Mouse (Mus musculus) olfactory bulb, adult 2 months (tissue): ENCODE measurements around the gene Lcn5. TPM values are rescaled to one million over a fixed set of nuclear protein-coding genes. Genes with fewer than 3 reads are reported as not detected.

ENCODE experiments used
- H3K27ac ChIP-seq: fragments of 200-500 bp; 2 replicates; pipeline ENCODE4 v1.5.1; 2012; ENCODE audit warnings: low read depth, low read length; ENCODE audit not compliant: insufficient read depth
- H3K4me1 ChIP-seq: fragments of 200-500 bp; 2 replicates; pipeline ENCODE4 v1.6.1; 2012; ENCODE audit warnings: low read length; ENCODE audit not compliant: control insufficient read depth, insufficient read depth
- H3K4me3 ChIP-seq: fragments of 200-500 bp; 2 replicates; pipeline ENCODE4 v1.5.1; 2012; ENCODE audit warnings: mild to moderate bottlenecking, low read depth, low read length, moderate library complexity; ENCODE audit not compliant: insufficient read depth
- CTCF ChIP-seq: fragments of 200-500 bp; IDR thresholded peaks from 2 replicates; pipeline ENCODE4 v1.5.1; 2012; ENCODE audit warnings: low read depth, mild to moderate bottlenecking, low read length, moderate library complexity; ENCODE audit not compliant: insufficient read depth
- POLR2A ChIP-seq: fragments of 200-500 bp; IDR thresholded peaks from 2 replicates; pipeline ENCODE4 v1.6.1; 2012; ENCODE audit warnings: mild to moderate bottlenecking, low read depth, low read length, moderate library complexity; ENCODE audit not compliant: insufficient read depth
- WGBS: fragments of 180-500 bp; shearing (Covaris S2); methylation state at CpG from one replicate; pipeline ENCODE4 v1.1.7; 2018; 5-methylcytosine and 5-hydroxymethylcytosine counted together
- polyA plus RNA-seq: library from polyadenylated mRNA; stranded (reverse); fragments of >200 nt; gene quantifications from 2 replicates; pipeline ENCODE4 v1.2.4, GENCODE M21; 2012; ENCODE audit warnings: low replicate concordance; ENCODE audit not compliant: missing spikeins, insufficient read depth, insufficient read length

Gene Lcn5
- polyA plus RNA-seq, 1 experiment, result not detected

DNA sequence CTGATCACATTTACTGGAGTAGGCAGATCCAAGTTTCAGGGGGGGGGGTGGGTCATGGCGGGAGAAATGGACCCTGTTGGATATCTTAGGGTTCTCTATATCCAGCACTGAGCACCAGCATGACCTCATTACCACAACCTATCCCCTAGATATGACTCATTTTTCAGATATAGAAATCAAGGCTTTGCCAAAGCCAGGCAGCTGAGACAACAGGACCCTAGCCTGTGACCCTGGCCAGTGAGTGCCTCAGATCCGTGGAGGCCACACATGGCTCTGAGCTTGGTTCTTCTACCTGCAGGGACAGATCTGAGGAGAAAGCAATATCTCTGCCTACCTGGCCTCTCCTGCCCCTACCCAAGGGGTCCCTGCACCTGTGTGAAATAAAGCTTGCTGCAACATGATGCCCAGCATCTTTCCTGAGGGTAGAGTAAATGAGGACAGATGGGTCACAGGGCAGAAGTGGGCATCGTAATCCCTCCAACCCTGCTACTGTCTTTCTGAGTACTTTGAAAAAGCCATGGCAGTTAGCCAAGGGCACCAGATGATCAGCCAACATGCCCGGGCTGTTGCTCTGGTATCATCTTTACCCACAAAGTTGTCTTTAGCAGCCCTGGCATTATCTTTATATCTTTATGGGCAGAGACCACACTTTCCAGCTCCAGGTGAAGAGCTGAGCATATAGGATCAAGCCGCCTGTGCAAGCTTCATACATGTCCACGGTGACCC, 3.7 kb downstream of the Lcn5 start:
- 75% methylated on average over 6 of the region's 6 CpGs for WGBS
- TF ChIP-seq POLR2A, result no peak
- TF ChIP-seq CTCF, result no peak
- H3K4me3 ChIP-seq, result no peak overlapping the region
- no peaks in the 10 kb centered on the region for H3K4me1 ChIP-seq
- no peak overlapping the region for H3K27ac ChIP-seq

DNA sequence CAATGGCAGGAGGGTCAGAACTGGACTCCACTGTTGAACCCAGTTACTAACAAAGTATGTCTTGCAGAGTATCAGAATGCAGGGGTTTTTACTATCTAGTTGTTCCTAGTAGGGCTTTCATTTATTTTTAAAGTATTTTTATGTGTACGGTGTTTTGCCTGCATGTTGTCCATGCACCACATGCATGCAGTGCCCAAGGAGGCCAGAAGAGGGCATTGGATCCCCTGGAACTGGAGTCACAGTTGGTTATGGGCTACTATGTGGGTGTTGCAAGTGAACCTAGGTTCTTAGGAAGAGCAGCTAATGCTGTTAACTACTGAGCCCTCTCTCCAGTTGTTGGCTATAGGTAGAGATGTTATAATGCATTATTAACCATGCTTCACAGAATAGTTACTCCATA, 5.8 kb downstream of the Lcn5 start:
- Histone ChIP-seq H3K4me1 (no peaks in the 10 kb centered on the region), H3K27ac (no peak overlapping the region), H3K4me3 (no peak overlapping the region)
- peak; percentile 29; the same call in 1 of the 2 replicates for TF ChIP-seq CTCF
- no peak for TF ChIP-seq POLR2A
- WGBS, result 37% methylated on average over 1 of the region's 1 CpGs

DNA sequence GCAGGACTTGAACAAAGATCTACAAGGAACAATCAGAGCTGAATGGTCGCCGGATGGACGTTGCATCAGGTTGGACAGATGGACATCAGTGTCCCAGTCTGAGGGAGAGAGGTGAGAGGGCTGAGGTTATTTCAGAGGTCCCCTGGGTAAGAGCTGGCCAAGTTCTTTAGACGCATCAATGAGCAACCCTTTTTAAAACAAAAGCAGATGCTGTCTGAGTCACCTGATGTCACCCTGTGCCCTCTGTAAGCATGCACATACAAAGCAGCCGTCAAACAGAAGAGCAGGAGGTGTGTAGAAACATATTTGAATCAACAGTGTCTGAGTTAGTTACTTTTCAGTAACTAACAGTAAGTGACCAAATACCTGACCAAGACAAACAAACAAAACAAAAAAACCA, 6.4 kb downstream of the Lcn5 start:
- TF ChIP-seq CTCF, result no peak
- no peak for TF ChIP-seq POLR2A
- Histone ChIP-seq H3K4me3 (no peak overlapping the region), H3K27ac (no peak overlapping the region), H3K4me1 (no peaks in the 10 kb centered on the region)
- 87% methylated on average over 5 of the region's 5 CpGs for WGBS

DNA sequence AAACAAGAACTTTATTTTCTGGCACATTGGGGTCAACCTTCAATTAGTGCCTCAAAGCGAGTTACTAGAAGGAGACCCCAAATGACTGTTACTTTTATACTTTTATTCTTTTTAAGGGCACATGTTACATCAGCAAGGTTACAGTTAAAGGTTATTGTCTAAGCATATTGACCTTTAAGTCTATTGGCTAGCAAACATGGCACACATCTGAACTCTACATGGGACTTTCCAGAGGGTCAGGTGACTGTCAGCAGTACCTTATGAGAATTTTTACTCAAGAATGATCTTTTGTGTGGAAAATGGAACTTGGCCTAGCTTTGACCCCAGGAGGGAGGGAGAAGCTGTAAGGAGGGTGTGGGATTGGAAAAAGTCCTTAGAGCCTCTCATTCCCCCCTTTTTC, 8.8 kb downstream of the Lcn5 start:
- 63% methylated on average over 1 of the region's 1 CpGs for WGBS

DNA sequence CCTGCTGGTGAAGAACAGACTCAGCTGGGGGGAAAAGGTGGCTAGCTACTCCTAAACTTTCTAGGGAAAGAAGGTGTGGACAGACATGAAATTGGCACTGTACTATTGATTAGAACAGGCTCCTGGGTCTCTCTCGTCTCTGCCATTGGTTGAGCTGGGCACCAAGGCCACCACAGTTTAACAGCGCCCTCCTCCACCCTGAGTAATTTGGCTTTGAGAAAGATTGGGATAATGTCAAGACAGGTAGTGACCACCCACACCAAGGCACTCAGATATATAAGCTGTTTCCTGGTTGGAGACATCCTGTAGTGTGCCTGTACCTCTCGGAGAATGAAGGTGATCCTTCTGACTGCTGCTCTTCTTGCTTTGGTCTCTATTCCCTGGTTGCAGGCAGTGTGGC, 18.7 kb downstream of the Lcn5 start, which contains the start of gene Lcn6:
Gene Lcn6 (plus strand): TSS at position 301 of the 400 bp plus-strand sequence.
- H3K4me3 ChIP-seq, result no peak within 1 kb of the TSS
- WGBS, result 92% methylated on average over 3 of the region's 3 CpGs
- TF ChIP-seq POLR2A (no peak), CTCF (no peak)
- no peaks in the 10 kb centered on the region for H3K4me1 ChIP-seq
- H3K27ac ChIP-seq, result no peak within 1 kb of the TSS

More for the DNA sequence above, 8.8 kb downstream of the Lcn5 start:
- H3K4me1 ChIP-seq, result no peaks in the 10 kb centered on the region
- no peak for TF ChIP-seq POLR2A
- no peak for TF ChIP-seq CTCF
- no peak overlapping the region for H3K27ac ChIP-seq
- no peak overlapping the region for H3K4me3 ChIP-seq

DNA sequence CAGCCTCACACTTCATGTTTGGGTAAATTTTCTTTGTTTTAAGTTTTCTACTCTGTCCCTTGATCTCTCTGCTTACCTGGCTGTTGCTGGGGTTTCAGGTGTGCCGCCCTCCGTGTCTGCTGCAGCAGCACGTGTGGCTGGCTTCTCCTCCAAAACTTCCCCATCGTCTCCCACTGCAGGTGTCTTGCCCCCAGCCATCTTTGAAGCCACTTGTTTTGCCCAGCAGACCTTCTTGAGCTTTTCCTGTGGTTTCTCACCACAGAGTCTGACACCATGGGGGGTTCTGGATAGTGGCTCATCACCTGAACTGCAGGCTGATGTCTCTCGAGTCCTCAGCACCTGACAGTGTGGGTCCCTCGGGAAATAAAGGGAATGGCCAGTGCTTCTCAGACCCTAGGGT, 21.8 kb downstream of the Lcn5 start:
- Histone ChIP-seq H3K27ac (no peak overlapping the region), H3K4me3 (no peak overlapping the region), H3K4me1 (no peaks in the 10 kb centered on the region)
- TF ChIP-seq POLR2A, result no peak
- WGBS, result 91% methylated on average over 6 of the region's 6 CpGs

DNA sequence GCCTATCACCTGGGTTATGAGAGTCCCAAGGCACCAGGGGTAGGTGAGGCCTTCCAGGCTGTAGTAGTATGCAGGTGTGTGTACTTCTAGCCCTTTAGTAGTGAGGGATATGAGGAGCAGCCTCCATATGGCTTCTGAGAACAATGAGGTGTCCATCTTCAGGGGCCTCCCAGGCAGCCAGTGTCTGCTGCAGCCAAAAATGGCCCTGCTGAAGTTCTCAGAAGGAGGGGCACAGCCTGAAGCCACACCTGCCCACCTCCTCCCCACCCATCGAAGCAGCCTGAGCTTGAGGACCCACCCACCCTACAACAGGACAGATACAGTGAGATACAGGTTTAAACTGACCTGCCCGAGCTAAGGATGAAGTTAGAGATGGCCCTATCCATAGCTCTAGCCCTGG, 24.7 kb downstream of the Lcn5 start, which contains the start of gene Lcn10:
Gene Lcn10 (plus strand): TSS at position 301 of the 400 bp plus-strand sequence.
- 73% methylated on average over 2 of the region's 2 CpGs for WGBS
- Histone ChIP-seq H3K4me3 (no peak within 1 kb of the TSS), H3K27ac (no peak within 1 kb of the TSS), H3K4me1 (no peaks in the 10 kb centered on the region)
- TF ChIP-seq POLR2A, result no peak
- no peak for TF ChIP-seq CTCF

DNA sequence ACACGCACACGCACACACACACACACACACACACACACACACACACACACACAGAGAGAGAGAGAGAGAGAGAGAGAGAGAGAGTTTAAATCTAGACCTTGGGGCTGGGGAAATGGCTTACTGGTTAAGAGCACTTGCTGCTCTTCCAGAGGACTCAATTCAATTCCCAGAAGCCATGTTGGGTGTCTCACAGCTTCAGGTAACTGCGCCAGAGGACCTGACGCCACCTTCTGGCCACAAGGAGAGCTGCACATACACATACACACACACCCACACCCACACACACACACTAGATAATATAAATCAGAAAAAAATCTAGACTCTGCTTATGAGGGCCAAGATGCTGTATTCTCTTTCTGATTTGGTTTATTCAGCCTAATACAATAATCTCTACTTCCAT, 29.2 kb downstream of the Lcn5 start:
- Histone ChIP-seq H3K4me3 (no peak overlapping the region), H3K27ac (no peak overlapping the region), H3K4me1 (no peaks in the 10 kb centered on the region)
- WGBS, result 68% methylated on average over 4 of the region's 4 CpGs
- TF ChIP-seq POLR2A, result no peak
- TF ChIP-seq CTCF, result no peak

DNA sequence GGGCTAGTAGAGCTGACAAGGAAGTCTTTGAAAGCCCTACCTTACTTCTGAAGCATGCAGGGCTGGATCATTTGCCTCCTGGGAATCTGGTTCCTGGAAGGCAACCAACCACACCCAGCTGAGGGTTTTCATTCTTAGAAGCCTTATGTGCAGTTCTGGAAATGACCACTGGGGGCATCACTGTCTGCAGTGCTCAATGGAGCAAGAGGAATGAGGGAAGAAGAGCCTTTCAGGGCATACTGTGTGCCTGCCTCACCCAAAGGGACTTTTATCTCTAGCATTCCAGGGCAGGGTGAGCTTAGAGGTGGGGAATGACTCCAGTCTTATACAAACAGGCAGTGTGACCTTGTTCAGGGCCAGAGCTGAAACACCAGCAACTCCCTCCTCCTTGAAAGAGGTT, 36.9 kb downstream of the Lcn5 start:
- Histone ChIP-seq H3K4me1 (no peaks in the 10 kb centered on the region), H3K27ac (no peak overlapping the region), H3K4me3 (no peak overlapping the region)
- peak; percentile 49; the same call in 1 of the 2 replicates for TF ChIP-seq CTCF
- TF ChIP-seq POLR2A, result no peak
